Mouse (Mus musculus) embryonic facial prominence, embryonic 12.5 days (tissue): Measurements from ENCODE around the gene Vmn2r45. TPM values are rescaled to one million over a fixed set of nuclear protein-coding genes. Genes with fewer than 3 reads are reported as not detected.
"Not testable (repeated sequence)": the region's sequence is repeated elsewhere in the genome, so short reads cannot be mapped to it uniquely, and the experiment has no call there.

Experiments used
- ATAC-seq: fragments of 200-750 bp; cut with Nextera tagmentation; 2 replicates; pipeline ENCODE4 v1.8.0; 2017; ENCODE audit not compliant: insufficient number of reproducible peaks, insufficient read depth, low FRiP score, low TSS enrichment
- H3K27ac ChIP-seq: fragments of 300-500 bp; sonication (generic); 2 replicates; pipeline ENCODE4 v1.5.1; 2016; ENCODE audit warnings: mild to moderate bottlenecking
- H3K27me3 ChIP-seq: fragments of 300-500 bp; sonication (generic); 2 replicates; pipeline ENCODE4 v1.6.1; 2016; ENCODE audit warnings: mild to moderate bottlenecking, moderate library complexity
- H3K36me3 ChIP-seq: fragments of 300-500 bp; sonication (generic); 2 replicates; pipeline ENCODE4 v1.6.1; 2016; ENCODE audit warnings: mild to moderate bottlenecking
- H3K4me1 ChIP-seq: fragments of 300-500 bp; sonication (generic); 2 replicates; pipeline ENCODE4 v1.6.1; 2016
- H3K4me2 ChIP-seq: fragments of 300-500 bp; sonication (generic); replicated peaks from 2 replicates; pipeline ENCODE4 v1.6.1; 2016; ENCODE audit warnings: mild to moderate bottlenecking, moderate library complexity
- H3K4me3 ChIP-seq: fragments of 300-500 bp; sonication (generic); 2 replicates; pipeline ENCODE4 v1.5.1; 2016; ENCODE audit warnings: mild to moderate bottlenecking
- H3K9ac ChIP-seq: fragments of 300-500 bp; sonication (generic); 2 replicates; pipeline ENCODE4 v1.6.1; 2016; ENCODE audit warnings: mild to moderate bottlenecking, moderate library complexity
- H3K9me3 ChIP-seq: fragments of 300-500 bp; sonication (generic); 2 replicates; pipeline ENCODE4 v1.6.1; 2016; ENCODE audit warnings: mild to moderate bottlenecking, moderate library complexity
- WGBS: fragments of 180-500 bp; shearing (Covaris S2); methylation state at CpG from one replicate; pipeline ENCODE4 v1.1.7; 2016; 5-methylcytosine and 5-hydroxymethylcytosine counted together
- polyA plus RNA-seq: library from polyadenylated mRNA; unstranded; fragments of >200 nt; fragmentation: Nextera tagmentation; extraction: Ambion mirVana; gene quantifications from 2 replicates; pipeline ENCODE4 v1.2.1, GENCODE M21; 2016

Gene Vmn2r45
- polyA plus RNA-seq, result not detected in 2 replicates

- H3K36me3 ChIP-seq, H3K27me3 ChIP-seq, H3K9ac ChIP-seq, H3K4me3 ChIP-seq, H3K27ac ChIP-seq, ATAC-seq, H3K4me2 ChIP-seq, H3K9me3 ChIP-seq, H3K4me1 ChIP-seq: not testable (repeated sequence)
- WGBS, result 62% methylated on average over 2 of the region's 2 CpGs
These were observed at the start of gene Vmn2r45 for GRCm38 (mm10) chr7:8488975-8489374. TSS of gene Vmn2r45 (minus strand) at chr7:8489075.

Other genes with a start within 250 kb of the Vmn2r45 start
- not detected in 2 replicates for gene Vmn2r43, start 228.5 kb downstream of the Vmn2r45 start, polyA plus RNA-seq
- gene Vmn2r44, start 105.7 kb downstream of the Vmn2r45 start, polyA plus RNA-seq, result not detected in 2 replicates